Mouse (Mus musculus) neural tube, embryonic 11.5 days (tissue): ENCODE data around the gene Lpgat1. TPM values are rescaled to one million over a fixed set of nuclear protein-coding genes. Genes with fewer than 3 reads are reported as not detected.
A peak's percentile ranks its signal among the peaks of the same experiment; 100 is the strongest.

Source experiments
- ATAC-seq: fragments of 200-750 bp; cut with Nextera tagmentation; 2 replicates; pipeline ENCODE4 v1.8.0; 2017; ENCODE audit warnings: moderate number of reproducible peaks, mild to moderate bottlenecking, moderate TSS enrichment, moderate library complexity; ENCODE audit not compliant: insufficient read depth, low FRiP score, low TSS enrichment
- DNase-seq: peaks from one replicate; pipeline ENCODE4 v3.0.0-alpha.2; 2015; ENCODE audit warnings: low spot score
- H3K27ac ChIP-seq: fragments of 300-500 bp; sonication (generic); 2 replicates; pipeline ENCODE4 v1.5.1; 2014; ENCODE audit warnings: low read depth, mild to moderate bottlenecking, low read length
- H3K27me3 ChIP-seq: fragments of 300-500 bp; sonication (generic); 2 replicates; pipeline ENCODE4 v1.6.1; 2014; ENCODE audit warnings: mild to moderate bottlenecking, low read length, mixed read lengths; ENCODE audit not compliant: control insufficient read depth, insufficient read depth
- H3K36me3 ChIP-seq: fragments of 300-500 bp; sonication (generic); 2 replicates; pipeline ENCODE4 v1.6.1; 2014; ENCODE audit warnings: mild to moderate bottlenecking, low read length, moderate library complexity, mixed read lengths; ENCODE audit not compliant: control insufficient read depth, insufficient read depth
- H3K4me1 ChIP-seq: fragments of 300-500 bp; sonication (generic); 2 replicates; pipeline ENCODE4 v1.6.1; 2014; ENCODE audit warnings: low read length, mixed read lengths; ENCODE audit not compliant: control insufficient read depth, insufficient read depth
- H3K4me2 ChIP-seq: fragments of 300-500 bp; sonication (generic); 2 replicates; pipeline ENCODE4 v1.6.1; 2014; ENCODE audit warnings: low read depth, mild to moderate bottlenecking, moderate library complexity
- H3K4me3 ChIP-seq: fragments of 300-500 bp; sonication (generic); 2 replicates; pipeline ENCODE4 v1.5.1; 2014; ENCODE audit warnings: low read depth, low read length
- H3K9ac ChIP-seq: fragments of 300-500 bp; sonication (generic); 2 replicates; pipeline ENCODE4 v1.6.1; 2014; ENCODE audit warnings: mild to moderate bottlenecking, low read length
- H3K9me3 ChIP-seq: fragments of 300-500 bp; sonication (generic); 2 replicates; pipeline ENCODE4 v1.6.1; 2016; ENCODE audit warnings: low read length; ENCODE audit not compliant: control insufficient read depth
- WGBS: fragments of 180-500 bp; shearing (Covaris S2); extraction: QIAGEN DNeasy Blood & Tissue Kit; methylation state at CpG from one replicate; pipeline ENCODE4 v1.1.7; 2014; 5-methylcytosine and 5-hydroxymethylcytosine counted together
- polyA plus RNA-seq: library from polyadenylated mRNA; unstranded; fragments of >200 nt; fragmentation: Nextera tagmentation; extraction: Ambion mirVana; gene quantifications from 2 replicates; pipeline ENCODE4 v1.2.1, GENCODE M21; 2014

Gene Lpgat1
- 40.0 and 43.0 TPM in 2 replicates for polyA plus RNA-seq

- ATAC-seq (peak; percentile 80), DNase-seq (peak; percentile 75)
- Histone ChIP-seq H3K27ac (peak within 1 kb of the TSS; percentile 85), H3K4me2 (peak within 1 kb of the TSS; percentile 93), H3K4me1 (peaks cover 6% of the 10 kb centered on the region; the same call in 1 of the 2 replicates), H3K4me3 (peak within 1 kb of the TSS; percentile 95), H3K9ac (peak within 1 kb of the TSS; percentile 96), H3K36me3 (no peaks in the 10 kb centered on the region), H3K9me3 (no peaks in the 10 kb centered on the region), H3K27me3 (no peaks in the 10 kb centered on the region)
- WGBS = under 1% methylated on average over 54 of the region's 113 CpGs
Observed at GRCm38 (mm10) chr1:191717601-191718498, at the start of gene Lpgat1. TSS of gene Lpgat1 (plus strand) at chr1:191717834.

GRCm38 (mm10) chr1:191668030-191668429 is 49.6 kb upstream of the Lpgat1 start:
- no peak overlapping the region for H3K4me2 ChIP-seq
- no peaks in the 10 kb centered on the region for H3K4me1 ChIP-seq
- H3K27ac ChIP-seq = no peak overlapping the region
- ATAC-seq (no peak), DNase-seq (no peak)
- H3K27me3 ChIP-seq = no peaks in the 10 kb centered on the region
- no peak overlapping the region for H3K4me3 ChIP-seq
- H3K9me3 ChIP-seq = no peaks in the 10 kb centered on the region
- WGBS = 77% methylated on average over 9 of the region's 9 CpGs
- H3K36me3 ChIP-seq = no peaks in the 10 kb centered on the region
- H3K9ac ChIP-seq = no peak overlapping the region

GRCm38 (mm10) chr1:191674071-191674470 is 43.6 kb upstream of the Lpgat1 start:
- DNase-seq (no peak), ATAC-seq (no peak)
- Histone ChIP-seq H3K36me3 (no peaks in the 10 kb centered on the region), H3K27me3 (no peaks in the 10 kb centered on the region), H3K4me1 (no peaks in the 10 kb centered on the region), H3K4me2 (no peak overlapping the region), H3K9ac (no peak overlapping the region), H3K27ac (no peak overlapping the region), H3K9me3 (no peaks in the 10 kb centered on the region), H3K4me3 (no peak overlapping the region)
- 89% methylated on average over 5 of the region's 5 CpGs for WGBS

GRCm38 (mm10) chr1:191681633-191682032 is 36.0 kb upstream of the Lpgat1 start:
- H3K9ac ChIP-seq = no peak overlapping the region
- H3K27me3 ChIP-seq = no peaks in the 10 kb centered on the region
- H3K36me3 ChIP-seq = no peaks in the 10 kb centered on the region
- H3K4me3 ChIP-seq = no peak overlapping the region
- no peak overlapping the region for H3K27ac ChIP-seq
- WGBS = 88% methylated on average over 2 of the region's 2 CpGs
- ATAC-seq = no peak
- H3K4me2 ChIP-seq = no peak overlapping the region
- H3K4me1 ChIP-seq = no peaks in the 10 kb centered on the region
- H3K9me3 ChIP-seq = 0 out of 2 replicates have a peak, but pooled peaks cover 6% of the 10 kb centered on the region
- DNase-seq = no peak

- Histone ChIP-seq H3K27me3 (no peaks in the 10 kb centered on the region), H3K9me3 (0 out of 2 replicates have a peak, but pooled peaks cover 6% of the 10 kb centered on the region), H3K4me1 (no peaks in the 10 kb centered on the region), H3K4me3 (no peak overlapping the region), H3K27ac (no peak overlapping the region), H3K36me3 (no peaks in the 10 kb centered on the region), H3K9ac (no peak overlapping the region), H3K4me2 (no peak overlapping the region)
- DNase-seq (no peak), ATAC-seq (no peak)
- 83% methylated on average over 7 of the region's 7 CpGs for whole genome bisulfite sequencing
Observed at GRCm38 (mm10) chr1:191687531-191687930, 30.1 kb upstream of the Lpgat1 start.

DNA sequence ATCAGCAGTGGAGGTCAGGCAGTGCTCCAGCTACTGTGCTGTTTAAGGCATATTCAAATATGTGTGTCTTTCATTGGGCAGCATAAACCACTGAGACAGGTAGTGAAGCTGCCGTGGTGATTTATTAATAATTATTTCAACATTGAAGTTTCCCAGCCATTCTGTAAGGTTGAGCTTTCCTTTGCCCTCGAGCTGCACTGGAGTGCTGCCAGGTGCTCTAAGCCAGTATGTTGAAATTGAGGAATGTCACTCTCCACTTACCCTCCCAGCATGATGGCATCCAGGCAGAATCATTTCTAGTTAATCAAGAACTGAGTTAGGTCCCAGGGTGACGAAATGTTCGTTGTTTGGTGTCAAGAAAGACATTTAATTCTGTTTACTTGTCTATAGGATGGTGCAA is 24.4 kb upstream of the Lpgat1 start:
- Histone ChIP-seq H3K4me1 (no peaks in the 10 kb centered on the region), H3K36me3 (no peaks in the 10 kb centered on the region), H3K27me3 (no peaks in the 10 kb centered on the region), H3K9ac (no peak overlapping the region), H3K27ac (no peak overlapping the region), H3K4me2 (no peak overlapping the region), H3K9me3 (no peaks in the 10 kb centered on the region), H3K4me3 (no peak overlapping the region)
- no peak for ATAC-seq
- DNase-seq = no peak
- 64% methylated on average over 4 of the region's 4 CpGs for WGBS

DNA sequence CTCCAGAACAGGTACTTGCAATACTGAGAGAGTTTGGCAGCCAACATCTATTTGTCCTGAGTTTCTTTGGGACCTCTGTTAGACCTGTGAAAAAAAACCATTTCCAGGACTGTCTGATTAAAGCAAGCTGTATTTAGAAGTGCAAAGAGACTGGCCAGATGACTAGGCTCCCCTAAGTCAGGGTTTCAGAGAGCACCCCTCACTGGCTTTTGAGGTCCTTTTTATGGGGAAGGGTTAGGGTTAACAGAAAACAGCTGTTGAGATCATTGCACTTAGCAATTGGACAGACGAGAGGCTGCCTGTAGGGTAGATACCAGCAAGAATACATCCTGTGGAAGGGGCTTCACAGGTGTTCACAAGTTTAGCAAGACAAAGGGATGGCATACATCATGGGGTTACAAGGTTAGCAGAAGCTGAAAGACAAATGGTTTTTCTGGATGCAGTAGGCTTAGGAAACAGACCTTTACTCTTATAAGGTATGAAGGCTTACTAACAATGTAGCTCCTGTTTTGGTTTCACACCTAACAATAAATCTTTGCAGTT is 19.3 kb upstream of the Lpgat1 start:
- Histone ChIP-seq H3K4me2 (no peak overlapping the region), H3K27ac (no peak overlapping the region), H3K27me3 (no peaks in the 10 kb centered on the region), H3K9me3 (no peaks in the 10 kb centered on the region), H3K36me3 (no peaks in the 10 kb centered on the region), H3K9ac (no peak overlapping the region), H3K4me1 (no peaks in the 10 kb centered on the region), H3K4me3 (no peak overlapping the region)
- 32% methylated on average over 1 of the region's 1 CpGs for WGBS
- DNase-seq = no peak
- no peak for ATAC-seq

DNA sequence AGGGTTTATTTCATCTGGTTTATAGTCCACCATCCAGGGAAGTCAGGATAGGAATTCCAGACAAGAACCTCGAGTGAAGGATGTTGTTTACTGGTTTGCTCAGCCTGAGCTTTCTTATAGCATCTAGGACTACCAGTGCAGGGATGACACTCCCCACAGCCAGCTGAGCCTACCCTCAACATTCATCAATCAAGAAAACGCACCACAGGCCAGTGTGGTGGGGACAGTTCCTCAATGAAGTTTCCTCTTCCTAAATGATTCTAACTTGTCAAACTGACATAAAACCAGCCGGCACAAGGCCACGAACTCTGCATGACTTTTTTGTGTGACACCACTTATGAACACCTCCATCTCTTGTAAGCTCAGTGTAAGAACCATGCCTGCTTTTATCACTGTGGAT is 13.1 kb upstream of the Lpgat1 start:
- H3K36me3 ChIP-seq = no peaks in the 10 kb centered on the region
- no peaks in the 10 kb centered on the region for H3K27me3 ChIP-seq
- ATAC-seq (no peak), DNase-seq (no peak)
- no peaks in the 10 kb centered on the region for H3K9me3 ChIP-seq
- no peak overlapping the region for H3K9ac ChIP-seq
- no peak overlapping the region for H3K4me3 ChIP-seq
- WGBS = 64% methylated on average over 4 of the region's 4 CpGs
- H3K27ac ChIP-seq = no peak overlapping the region
- no peak overlapping the region for H3K4me2 ChIP-seq
- no peaks in the 10 kb centered on the region for H3K4me1 ChIP-seq
